Mouse (Mus musculus) bone marrow, adult 2 months (tissue): ENCODE results near the gene Notum. TPM values are rescaled to one million over a fixed set of nuclear protein-coding genes. Genes with fewer than 3 reads are reported as not detected.
A peak's percentile ranks its signal among the peaks of the same experiment; 100 is the strongest.

ENCODE experiments used
- H3K27ac ChIP-seq: fragments of 200-500 bp; 2 replicates; pipeline ENCODE4 v1.5.1; 2012; ENCODE audit warnings: low read depth, mild to moderate bottlenecking, control low read depth, inconsistent platforms, low read length; ENCODE audit not compliant: control insufficient read depth, poor library complexity, insufficient read depth
- H3K4me1 ChIP-seq: fragments of 200-500 bp; 2 replicates; pipeline ENCODE4 v1.6.1; 2011; ENCODE audit warnings: low read length; ENCODE audit not compliant: control insufficient read depth, insufficient read depth
- H3K4me3 ChIP-seq: fragments of 200-500 bp; replicated peaks from 2 replicates; pipeline ENCODE3; 2011; ENCODE audit warnings: mild to moderate bottlenecking, low read depth, low read length, control low read depth; ENCODE audit not compliant: control insufficient read depth
- CTCF ChIP-seq: fragments of 200-500 bp; IDR thresholded peaks from 2 replicates; pipeline ENCODE4 v1.5.1; 2011; ENCODE audit warnings: low read length, control low read depth; ENCODE audit not compliant: control insufficient read depth, insufficient read depth
- POLR2A ChIP-seq: fragments of 200-500 bp; IDR thresholded peaks from 2 replicates; pipeline ENCODE4 v1.6.1; 2011; ENCODE audit warnings: low read depth, mild to moderate bottlenecking, control low read depth, low read length, borderline replicate concordance; ENCODE audit not compliant: control insufficient read depth
- WGBS: fragments of 180-500 bp; shearing (Covaris S2); methylation state at CpG from one replicate; pipeline ENCODE4 v1.1.7; 2018; 5-methylcytosine and 5-hydroxymethylcytosine counted together
- polyA plus RNA-seq: library from polyadenylated mRNA; stranded (reverse); fragments of >200 nt; gene quantifications from 2 replicates; pipeline ENCODE4 v1.2.4, GENCODE M21; 2011; ENCODE audit warnings: low replicate concordance; ENCODE audit not compliant: missing spikeins, insufficient read depth, insufficient read length

Gene Notum
- polyA plus RNA-seq, 1 experiment, result not detected

DNA sequence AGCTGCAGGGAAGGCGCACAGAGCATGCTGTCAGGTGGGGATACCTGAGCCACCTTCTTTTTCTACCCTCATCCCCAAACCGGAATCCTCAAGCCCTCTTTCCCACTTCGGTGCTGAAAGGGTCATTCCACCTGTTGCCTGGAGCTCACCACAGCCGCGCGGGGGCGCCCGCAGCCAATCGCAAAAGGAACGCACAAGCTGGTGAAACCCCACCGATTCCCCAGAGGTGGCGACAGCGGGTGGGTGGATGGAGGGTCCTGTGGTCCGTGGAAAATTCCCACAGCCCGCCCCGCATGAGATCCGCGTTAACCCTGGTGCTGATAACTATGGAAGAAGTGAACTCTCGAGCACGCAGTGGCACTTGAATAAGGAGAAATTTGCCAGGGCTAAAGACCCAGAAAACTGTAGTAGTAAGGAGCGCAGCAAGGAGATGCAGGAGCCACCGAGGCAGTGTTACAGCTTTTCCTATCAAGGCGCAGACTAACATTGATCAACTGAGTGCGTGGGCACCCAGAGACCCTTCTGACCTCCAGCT lies 2.0 kb downstream of the Notum start:
- no peak for TF ChIP-seq POLR2A
- TF ChIP-seq CTCF, result peak; percentile 79
- WGBS, result 3% methylated on average over 24 of the region's 24 CpGs
- Histone ChIP-seq H3K27ac (no peak overlapping the region), H3K4me1 (no peaks in the 10 kb centered on the region), H3K4me3 (no peak overlapping the region)

- Histone ChIP-seq H3K4me1 (no peaks in the 10 kb centered on the region), H3K27ac (no peak overlapping the region), H3K4me3 (no peak overlapping the region)
- WGBS, result 86% methylated on average over 4 of the region's 4 CpGs
- TF ChIP-seq CTCF, result no peak
- TF ChIP-seq POLR2A, result no peak
Observed at GRCm38 (mm10) chr11:120657301-120657700, 3.7 kb downstream of the Notum start.

- WGBS, result 77% methylated on average over 3 of the region's 3 CpGs
- H3K4me3 ChIP-seq, result no peak overlapping the region
Observed at GRCm38 (mm10) chr11:120654741-120655140, 6.2 kb downstream of the Notum start.

DNA sequence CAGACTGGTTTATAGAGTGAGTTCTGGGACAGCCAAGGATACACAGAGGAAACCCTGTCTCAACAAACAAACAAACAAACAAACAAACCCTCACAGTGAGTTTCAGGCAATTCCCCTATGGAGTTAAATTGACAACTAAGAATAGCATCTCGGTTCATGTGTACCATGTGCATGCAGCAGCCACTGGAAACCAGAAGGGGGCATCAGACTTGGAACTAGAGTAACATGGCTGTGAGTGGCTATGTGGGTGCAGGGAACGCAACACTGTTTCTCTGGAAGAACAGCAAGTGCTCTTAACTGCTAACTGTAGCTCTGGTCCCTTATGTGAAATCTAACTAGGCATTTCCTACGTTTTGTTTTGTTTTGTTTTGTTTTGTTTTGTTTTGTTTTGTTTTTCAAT lies 9.1 kb downstream of the Notum start:
- WGBS, result 77% methylated on average over 3 of the region's 3 CpGs
- TF ChIP-seq CTCF (peak; percentile 32; the same call in 1 of the 2 replicates), POLR2A (no peak)
- H3K4me3 ChIP-seq, result no peak overlapping the region
- no peak overlapping the region for H3K27ac ChIP-seq
- H3K4me1 ChIP-seq, result no peaks in the 10 kb centered on the region; the same call in 1 of the 2 replicates

More at GRCm38 (mm10) chr11:120654741-120655140, 6.2 kb downstream of the Notum start:
- no peak overlapping the region for H3K27ac ChIP-seq
- TF ChIP-seq POLR2A (no peak), CTCF (no peak)
- no peaks in the 10 kb centered on the region for H3K4me1 ChIP-seq

DNA sequence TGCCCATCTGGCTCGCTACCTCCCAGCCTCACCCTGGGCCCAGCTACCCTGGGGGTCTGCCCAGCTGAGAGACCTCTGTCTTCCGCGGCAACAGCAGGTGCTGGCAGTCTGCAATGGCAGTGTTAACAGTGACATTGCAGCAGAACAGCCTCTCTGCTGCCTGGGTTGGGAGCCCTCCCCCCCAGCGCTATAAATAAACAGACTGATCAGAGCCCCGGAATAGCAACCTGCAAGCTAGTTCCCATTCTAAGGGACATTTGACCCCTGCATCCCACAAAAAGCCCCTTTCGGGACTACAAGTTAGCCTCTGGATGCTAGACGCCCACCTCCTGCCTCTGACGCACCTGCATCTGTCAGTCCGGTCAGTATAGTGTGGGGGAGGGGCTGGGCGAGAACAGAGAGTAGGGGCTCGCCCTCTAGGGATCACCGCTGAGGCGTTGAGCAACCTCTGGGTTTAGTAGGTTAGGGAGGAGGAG lies 12.9 kb downstream of the Notum start, which contains the start of gene Myadml2:
Myadml2 (minus strand) TSS at position 158 of the 476 bp plus-strand sequence.
- TF ChIP-seq CTCF (no peak), POLR2A (no peak)
- Histone ChIP-seq H3K27ac (peak within 1 kb of the TSS; percentile 77), H3K4me3 (peak within 1 kb of the TSS; percentile 38), H3K4me1 (peaks cover under 1% of the 10 kb centered on the region; the same call in 1 of the 2 replicates)
- 8% methylated on average over 13 of the region's 13 CpGs for WGBS

DNA sequence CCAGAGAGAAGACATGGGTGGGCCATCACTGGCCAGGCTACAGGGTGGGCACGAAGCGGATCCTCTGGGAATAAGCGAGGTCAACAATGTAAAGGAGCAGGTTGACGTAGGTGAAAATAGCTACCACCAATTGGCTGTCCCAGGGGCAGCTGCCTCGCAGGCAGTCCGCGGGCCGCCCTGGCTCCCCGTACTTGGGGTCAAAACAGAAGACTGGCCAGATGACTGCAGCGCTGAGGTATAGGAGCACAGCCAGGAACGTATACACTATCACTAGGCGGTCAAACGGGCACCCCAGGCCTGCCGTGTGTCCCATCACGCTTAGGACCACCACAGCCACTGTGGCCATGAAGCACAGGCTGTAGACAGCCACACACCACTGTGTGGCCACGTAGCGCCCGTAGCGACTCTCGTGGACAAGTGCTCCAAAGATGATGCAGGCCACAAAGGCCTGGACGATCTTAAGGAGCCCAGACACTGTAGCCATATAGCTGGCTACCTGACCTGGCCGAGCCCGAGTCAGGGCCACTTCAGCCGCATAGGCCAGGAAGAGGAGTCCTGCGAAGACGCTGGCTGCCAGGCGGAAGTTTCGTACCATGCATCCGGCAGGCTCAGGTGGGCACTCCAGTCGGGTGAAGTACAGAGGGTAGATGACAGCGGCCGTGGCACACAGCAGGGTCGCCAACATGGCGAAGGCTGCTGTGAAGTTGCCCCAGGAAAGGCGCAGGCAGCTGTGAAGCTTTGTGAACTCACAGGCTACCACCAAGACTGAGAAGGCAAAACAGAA lies 13.7 kb downstream of the Notum start:
- Histone ChIP-seq H3K27ac (peak overlapping the region; percentile 49), H3K4me1 (peaks cover 3% of the 10 kb centered on the region; the same call in 1 of the 2 replicates), H3K4me3 (no peak overlapping the region)
- no peak for TF ChIP-seq POLR2A
- TF ChIP-seq CTCF, result no peak
- 85% methylated on average over 35 of the region's 35 CpGs for WGBS

- TF ChIP-seq POLR2A (peak; percentile 37; the same call in 1 of the 2 replicates), CTCF (no peak)
- peaks cover 3% of the 10 kb centered on the region; the same call in 1 of the 2 replicates for H3K4me1 ChIP-seq
- peak within 1 kb of the TSS; percentile 50 for H3K4me3 ChIP-seq
- WGBS, result 0% methylated on average over 15 of the region's 15 CpGs
- H3K27ac ChIP-seq, result no peak within 1 kb of the TSS
Observed at GRCm38 (mm10) chr11:120643601-120643987, 17.4 kb downstream of the Notum start, which contains the start of gene Pycr1. Gene Pycr1, minus strand, starts transcription at chr11:120643769.

- H3K4me1 ChIP-seq, result peaks cover 3% of the 10 kb centered on the region; the same call in 1 of the 2 replicates
- no peak overlapping the region for H3K27ac ChIP-seq
- WGBS, result under 1% methylated on average over 18 of the region's 18 CpGs
- H3K4me3 ChIP-seq, result peak overlapping the region; percentile 50
- TF ChIP-seq CTCF, result no peak
- no peak for TF ChIP-seq POLR2A
Observed at GRCm38 (mm10) chr11:120642939-120643600, 17.9 kb downstream of the Notum start.
